Mouse (Mus musculus): ENCODE results near the gene Mpv17l2.

Gene Mpv17l2

DNA sequence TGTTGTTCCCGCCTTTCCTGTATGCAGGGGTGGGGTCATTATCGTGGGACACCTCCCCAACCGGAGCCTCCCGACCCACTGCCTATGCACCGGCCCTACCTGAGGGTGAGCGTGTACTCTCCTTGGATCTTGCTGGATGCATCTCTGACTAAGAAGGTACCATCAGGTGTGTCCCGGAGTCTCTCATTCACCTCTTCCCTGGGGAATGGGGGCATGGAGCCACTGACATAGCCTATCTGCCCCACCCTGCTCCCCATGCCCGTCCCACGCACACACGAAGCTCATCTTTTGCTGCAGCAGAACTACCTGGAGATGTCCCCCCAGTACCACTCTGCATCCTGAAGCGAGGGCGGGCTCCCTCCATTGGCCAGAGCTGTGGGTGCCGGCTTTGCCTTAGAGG, 10.0 kb upstream of the Mpv17l2 start:
- in situ Hi-C loops (cut with MboI; ENCODE audit: low pct_unique_long_range_greater_than_20kb in 1 of 2, low sequenced_read_pairs in 2 of 2, unreplicated experiment in 1 of 2): no loop called here

DNA sequence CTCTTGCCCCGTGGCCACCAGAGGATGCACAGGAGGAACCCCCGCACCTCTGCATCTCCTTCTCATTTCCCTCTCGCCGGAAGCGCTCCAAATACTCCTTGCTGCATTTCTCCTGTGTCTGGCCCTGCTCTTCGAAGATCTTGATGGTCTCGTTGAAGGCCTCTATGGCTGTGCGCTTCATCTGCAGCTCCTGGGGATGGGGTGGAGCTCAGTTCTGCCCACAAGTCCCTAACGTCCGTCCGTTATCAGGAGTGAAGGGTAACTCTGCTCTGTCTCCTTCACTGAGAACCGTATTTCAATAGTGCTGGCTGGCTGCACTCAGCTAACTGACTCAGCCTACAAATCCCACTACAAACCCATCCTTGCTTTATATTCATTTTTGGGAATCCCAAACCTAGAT, 9.1 kb upstream of the Mpv17l2 start:
- in situ Hi-C loops (cut with MboI; ENCODE audit: low pct_unique_long_range_greater_than_20kb in 1 of 2, low sequenced_read_pairs in 2 of 2, unreplicated experiment in 1 of 2): no loop called here

DNA sequence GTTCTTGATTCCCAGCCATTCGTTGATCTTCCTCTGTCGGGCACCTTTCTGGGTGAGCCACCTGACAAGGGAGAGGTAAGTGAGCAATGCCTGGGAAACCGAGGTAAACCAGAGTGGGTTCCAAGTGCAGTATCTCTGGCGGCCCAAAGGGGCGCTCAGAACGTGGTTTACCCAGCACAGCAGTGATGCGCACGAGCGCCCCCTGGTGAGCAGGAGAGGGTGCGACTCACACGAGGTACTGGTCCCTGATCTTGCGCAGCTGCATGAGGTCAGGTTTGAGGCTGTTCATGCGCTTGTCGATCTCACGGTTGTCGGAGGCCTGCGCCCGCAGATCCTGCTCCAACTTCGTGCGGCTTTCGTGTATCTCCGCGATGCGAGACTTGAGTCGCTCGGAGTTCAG, 8.6 kb upstream of the Mpv17l2 start:
- in situ Hi-C loops (cut with MboI; ENCODE audit: low pct_unique_long_range_greater_than_20kb in 1 of 2, low sequenced_read_pairs in 2 of 2, unreplicated experiment in 1 of 2): no loop called here

DNA sequence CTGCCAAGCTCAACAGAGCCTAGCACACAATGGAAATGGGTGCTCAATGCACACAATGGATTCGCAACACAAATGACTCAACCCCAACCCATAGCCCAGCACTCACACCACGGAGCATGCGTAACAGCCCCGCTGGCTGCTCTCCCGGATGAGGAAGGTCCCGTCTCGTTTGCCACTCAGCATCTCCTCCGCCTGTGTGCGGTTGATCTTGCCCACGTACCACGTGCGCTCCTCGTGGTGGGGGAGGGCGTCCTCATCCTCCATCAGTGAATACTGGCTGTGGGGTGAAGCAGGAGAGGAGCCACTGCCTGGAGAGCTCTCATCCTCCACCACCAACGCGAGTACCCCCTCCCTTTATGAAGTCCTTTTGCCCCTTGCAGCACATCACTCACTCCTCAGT, 8.2 kb upstream of the Mpv17l2 start:
- in situ Hi-C loops (cut with MboI; ENCODE audit: low pct_unique_long_range_greater_than_20kb in 1 of 2, low sequenced_read_pairs in 2 of 2, unreplicated experiment in 1 of 2): no loop called here

DNA sequence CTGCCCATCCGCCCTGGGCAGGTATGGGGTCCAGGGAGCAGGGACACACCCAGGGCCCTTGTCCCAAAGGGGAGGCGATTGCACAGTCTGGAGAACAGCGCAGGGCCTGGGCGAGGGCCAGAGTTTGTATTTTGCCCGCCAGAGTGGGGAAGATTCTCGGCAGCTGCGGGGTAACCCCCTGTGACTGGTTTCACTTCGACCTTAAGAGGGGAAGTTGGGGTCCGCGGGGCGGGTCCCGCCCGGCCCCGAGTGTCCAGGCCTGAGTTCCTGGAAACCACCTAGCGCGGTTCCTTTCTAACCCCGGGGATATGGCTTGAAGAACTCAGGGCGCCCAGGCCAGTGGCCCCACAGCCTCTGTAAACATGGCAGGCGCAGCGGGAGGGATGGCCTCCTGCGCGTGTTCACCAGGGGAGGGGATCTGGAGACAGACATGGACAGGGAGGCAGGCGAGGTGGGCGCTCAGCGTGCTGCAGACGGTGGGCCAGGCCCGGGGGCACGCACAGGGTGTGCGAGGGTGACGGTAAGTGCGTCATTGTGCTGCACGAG, 7.6 kb upstream of the Mpv17l2 start:
- in situ Hi-C loops (cut with MboI; ENCODE audit: low pct_unique_long_range_greater_than_20kb in 1 of 2, low sequenced_read_pairs in 2 of 2, unreplicated experiment in 1 of 2): no loop called here

DNA sequence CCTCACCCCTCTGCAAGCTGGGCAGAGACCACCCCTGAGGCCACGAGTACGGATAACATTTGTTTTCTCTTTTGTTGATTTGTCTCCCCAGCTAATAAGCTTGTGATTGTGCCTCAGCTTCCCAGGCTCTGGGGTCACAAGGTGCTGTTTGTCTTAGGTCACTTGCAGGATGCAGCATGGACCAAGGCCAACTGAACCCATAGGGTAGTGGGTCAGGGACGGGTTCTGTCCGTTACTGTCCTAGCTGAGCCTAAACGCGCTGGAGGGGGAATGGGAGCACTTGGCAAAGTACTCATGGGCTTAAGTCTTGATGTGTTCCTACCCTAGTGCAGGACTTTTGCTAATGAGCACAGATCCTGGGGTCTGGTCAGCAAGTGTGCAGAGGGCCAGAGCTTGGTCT, 6.8 kb upstream of the Mpv17l2 start:
- in situ Hi-C loops (cut with MboI; ENCODE audit: low pct_unique_long_range_greater_than_20kb in 1 of 2, low sequenced_read_pairs in 2 of 2, unreplicated experiment in 1 of 2): no loop called here

DNA sequence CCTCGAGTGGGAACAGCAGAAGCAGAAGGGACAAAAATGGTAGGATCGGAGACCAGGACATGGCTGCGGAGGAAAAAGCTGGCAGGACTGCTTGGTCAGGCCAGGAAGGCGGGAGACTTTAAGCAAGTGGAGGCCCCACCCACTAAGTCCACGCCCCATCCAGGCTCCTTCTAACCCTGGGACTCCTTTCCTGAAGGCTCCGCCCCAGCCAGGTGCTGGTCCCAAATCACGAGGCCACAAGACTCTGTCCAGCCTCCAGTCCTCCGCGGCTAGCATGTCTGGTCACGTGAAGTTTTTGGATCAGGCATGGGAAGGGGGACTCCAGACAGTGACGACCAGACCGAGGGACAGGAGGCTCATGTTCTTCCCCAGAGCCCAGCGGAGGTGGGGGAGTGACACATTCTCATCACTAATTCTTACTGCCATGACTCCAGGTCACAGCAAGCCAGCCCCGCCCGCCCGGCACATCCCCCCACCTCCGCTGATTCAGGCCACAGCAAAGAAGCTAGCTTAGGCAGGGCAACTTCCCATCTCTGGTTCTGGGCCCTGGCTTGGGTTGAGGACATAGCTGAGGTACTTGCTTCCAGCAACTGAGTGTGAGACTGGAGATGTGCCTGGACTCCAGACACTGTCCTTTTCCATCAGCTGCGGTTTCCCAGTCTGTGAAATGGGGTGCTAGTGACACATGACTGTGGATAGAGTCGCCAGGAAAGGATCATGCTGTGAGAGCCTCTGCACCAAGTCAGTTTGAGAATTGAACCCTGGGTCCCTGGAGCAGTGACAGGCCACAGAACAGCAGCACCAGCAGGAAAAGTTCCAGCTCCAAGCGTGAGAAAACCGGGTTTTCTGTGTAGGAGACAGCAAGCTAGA, 6.1 kb upstream of the Mpv17l2 start:
- in situ Hi-C loops (cut with MboI; ENCODE audit: low pct_unique_long_range_greater_than_20kb in 1 of 2, low sequenced_read_pairs in 2 of 2, unreplicated experiment in 1 of 2): no loop called here

DNA sequence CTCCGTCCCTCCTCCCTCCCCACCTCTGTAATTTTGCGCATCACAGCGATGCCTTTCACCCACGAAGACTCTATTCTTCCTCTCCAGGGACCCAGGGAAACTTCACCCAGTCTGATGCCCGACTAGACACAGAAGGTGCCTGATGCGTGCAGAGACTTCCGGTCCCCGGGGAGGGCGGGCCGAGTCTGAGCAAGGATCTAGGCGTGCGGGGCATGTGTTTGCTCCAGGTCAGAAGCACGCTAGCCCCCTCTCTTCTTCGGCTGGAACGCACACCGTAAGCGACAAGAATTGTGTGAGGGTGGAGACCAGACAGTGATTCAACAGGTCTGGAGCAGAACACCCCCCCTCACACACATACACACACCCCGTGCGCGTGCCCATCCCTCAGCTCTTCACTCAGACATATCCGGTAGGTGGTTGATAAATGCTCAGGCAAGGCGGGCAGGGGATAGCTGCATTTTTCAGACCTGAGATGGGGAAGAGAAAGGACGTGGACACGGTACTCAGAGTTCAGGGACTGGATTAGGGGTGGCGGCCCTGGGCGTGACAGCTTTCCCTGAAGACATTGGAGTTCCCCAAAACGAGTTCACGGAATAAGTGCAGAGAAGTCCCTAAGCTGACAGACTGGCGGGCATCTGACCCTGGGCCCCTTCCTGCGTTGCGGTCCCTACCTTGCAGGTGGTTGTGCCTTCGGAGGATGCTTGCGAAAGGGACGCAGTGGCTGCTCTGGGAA, 5.3 kb upstream of the Mpv17l2 start:
- in situ Hi-C loops (cut with MboI; ENCODE audit: low pct_unique_long_range_greater_than_20kb in 1 of 2, low sequenced_read_pairs in 2 of 2, unreplicated experiment in 1 of 2): no loop called here

DNA sequence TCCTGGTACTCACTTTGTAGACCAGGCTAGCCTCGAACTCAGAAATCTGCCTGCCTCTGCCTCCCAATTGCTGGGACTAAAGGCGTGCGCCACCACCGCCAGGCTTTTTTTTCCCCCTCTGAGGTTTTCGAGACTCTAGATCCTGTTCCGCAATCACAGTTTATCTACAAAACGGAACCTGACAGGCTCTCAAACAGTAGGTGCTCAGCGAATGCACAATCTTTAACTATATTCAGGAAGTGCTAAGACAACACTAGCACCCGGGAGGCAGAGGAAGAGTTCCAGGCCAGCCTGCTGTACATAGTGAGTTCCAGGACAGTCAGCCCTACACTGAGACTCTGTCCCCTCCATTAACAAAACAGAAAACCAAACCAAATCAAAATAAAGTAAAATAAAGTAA, 4.6 kb upstream of the Mpv17l2 start:
- in situ Hi-C loops (cut with MboI; ENCODE audit: low pct_unique_long_range_greater_than_20kb in 1 of 2, low sequenced_read_pairs in 2 of 2, unreplicated experiment in 1 of 2): no loop called here

DNA sequence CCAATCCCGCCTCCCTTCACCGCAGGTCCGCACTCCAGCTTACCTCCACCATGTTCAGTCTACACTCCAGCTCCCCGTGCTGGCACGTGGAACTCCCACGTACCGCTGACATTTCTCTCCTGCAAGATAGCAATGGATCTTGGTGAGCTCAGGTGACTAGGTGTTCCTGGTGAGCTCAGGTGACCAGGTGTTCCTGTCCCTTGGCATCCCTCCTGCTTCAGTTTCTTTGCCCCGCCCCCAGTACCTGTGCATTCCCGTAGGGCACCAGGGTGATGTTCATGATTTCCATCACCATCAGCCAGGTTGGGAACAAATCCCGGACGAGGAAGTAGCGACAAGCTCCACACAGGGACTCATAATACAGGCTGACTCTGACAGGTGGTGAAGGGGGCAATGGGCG, 3.9 kb upstream of the Mpv17l2 start:
- in situ Hi-C loops (cut with MboI; ENCODE audit: low pct_unique_long_range_greater_than_20kb in 1 of 2, low sequenced_read_pairs in 2 of 2, unreplicated experiment in 1 of 2): loop anchor here in 1 of 2 experiments (5.0 kb wide), 1 partner anchor 47 kb away; the partner anchor contains the start of gene Gm3336

DNA sequence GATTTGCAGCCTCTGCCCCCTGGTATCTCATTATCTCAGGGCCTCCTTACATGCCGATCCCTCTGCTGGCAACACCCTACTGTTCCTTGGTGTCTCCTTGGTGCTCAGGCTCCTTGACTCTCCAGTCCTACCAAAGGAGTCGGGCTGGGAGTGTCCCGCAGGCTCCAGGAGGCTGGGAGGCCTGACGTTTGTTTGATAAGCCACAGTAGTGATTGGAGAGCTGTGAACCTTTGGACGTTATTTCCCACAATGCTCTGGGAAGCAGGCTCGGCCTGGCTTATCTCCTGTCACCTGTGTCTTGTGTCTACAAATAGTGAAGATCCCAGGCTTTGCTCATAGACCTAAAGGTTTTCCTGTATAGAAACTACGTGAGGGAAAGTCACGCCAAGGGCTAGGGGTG, 3.3 kb upstream of the Mpv17l2 start:
- in situ Hi-C loops (cut with MboI; ENCODE audit: low pct_unique_long_range_greater_than_20kb in 1 of 2, low sequenced_read_pairs in 2 of 2, unreplicated experiment in 1 of 2): loop anchor here in 1 of 2 experiments (5.0 kb wide), 1 partner anchor 47 kb away; the partner anchor contains the start of gene Gm3336

DNA sequence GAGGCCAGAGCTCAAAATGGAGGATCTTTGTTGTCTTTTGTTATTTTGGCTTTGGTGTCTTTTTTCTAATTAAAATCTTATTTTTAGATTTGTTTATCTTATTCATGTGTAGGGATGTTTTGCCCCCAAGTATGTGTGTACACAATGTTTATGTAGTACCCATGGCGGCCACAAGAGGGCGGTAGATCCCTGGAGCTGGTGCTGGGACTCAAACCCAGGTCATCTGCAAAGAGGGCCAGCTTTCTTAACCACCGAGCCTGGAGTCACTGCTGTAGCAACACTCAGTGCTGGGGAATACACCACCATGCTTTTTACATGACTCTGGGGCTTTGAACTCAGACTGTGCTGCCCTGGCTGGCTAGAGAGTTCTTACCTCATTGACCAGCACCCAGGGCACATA, 2.6 kb upstream of the Mpv17l2 start:
- in situ Hi-C loops (cut with MboI; ENCODE audit: low pct_unique_long_range_greater_than_20kb in 1 of 2, low sequenced_read_pairs in 2 of 2, unreplicated experiment in 1 of 2): loop anchor here in 1 of 2 experiments (5.0 kb wide), 1 partner anchor 46 kb away; the partner anchor contains the start of gene Gm3336

DNA sequence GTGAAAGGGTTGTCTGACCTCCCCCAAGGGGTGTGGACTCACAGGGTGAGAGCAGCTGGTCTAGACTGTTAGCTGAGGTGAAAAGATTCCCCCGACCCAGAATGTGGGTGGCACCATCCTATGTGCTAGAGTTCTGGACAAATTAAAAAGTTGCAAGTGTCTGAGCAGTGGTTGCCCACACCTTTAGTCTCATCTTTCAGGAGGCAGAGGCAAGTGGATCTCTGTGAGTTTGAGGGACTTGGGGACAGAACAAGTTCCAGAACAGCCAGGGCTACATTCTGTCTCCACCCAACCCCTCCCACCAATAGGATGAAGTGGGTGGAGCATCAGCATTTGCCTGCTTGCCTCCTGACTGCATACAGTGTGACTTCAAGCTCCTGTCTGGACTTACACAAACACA, 1.4 kb upstream of the Mpv17l2 start:
- in situ Hi-C loops (cut with MboI; ENCODE audit: low pct_unique_long_range_greater_than_20kb in 1 of 2, low sequenced_read_pairs in 2 of 2, unreplicated experiment in 1 of 2): loop anchor here in 1 of 2 experiments (5.0 kb wide), 1 partner anchor 45 kb away; the partner anchor contains the start of gene Gm3336

DNA sequence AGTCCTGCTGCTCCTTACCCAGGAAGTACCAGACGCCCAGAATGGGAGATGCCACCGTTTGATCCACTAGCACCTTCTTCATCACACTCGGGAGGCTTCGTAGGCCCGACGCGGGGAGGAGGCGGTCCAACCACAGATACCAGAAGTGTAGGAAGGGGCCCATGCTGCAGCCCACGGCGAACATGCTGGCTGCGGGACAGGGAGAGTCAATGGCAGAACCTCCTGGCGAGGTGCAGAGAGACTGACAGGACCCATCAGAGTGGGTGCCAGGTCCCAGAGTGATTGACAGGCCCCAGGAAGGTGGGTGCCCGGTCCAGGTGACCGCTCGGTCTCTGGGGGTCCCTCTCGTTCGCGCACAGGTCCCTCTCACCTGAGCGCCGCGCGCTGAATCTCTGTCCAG, 396 bp downstream of the Mpv17l2 start:
- in situ Hi-C loops (cut with MboI; ENCODE audit: low pct_unique_long_range_greater_than_20kb in 1 of 2, low sequenced_read_pairs in 2 of 2, unreplicated experiment in 1 of 2): loop anchor here in 1 of 2 experiments (5.0 kb wide), 1 partner anchor 43 kb away; the partner anchor contains the start of gene Gm3336

DNA sequence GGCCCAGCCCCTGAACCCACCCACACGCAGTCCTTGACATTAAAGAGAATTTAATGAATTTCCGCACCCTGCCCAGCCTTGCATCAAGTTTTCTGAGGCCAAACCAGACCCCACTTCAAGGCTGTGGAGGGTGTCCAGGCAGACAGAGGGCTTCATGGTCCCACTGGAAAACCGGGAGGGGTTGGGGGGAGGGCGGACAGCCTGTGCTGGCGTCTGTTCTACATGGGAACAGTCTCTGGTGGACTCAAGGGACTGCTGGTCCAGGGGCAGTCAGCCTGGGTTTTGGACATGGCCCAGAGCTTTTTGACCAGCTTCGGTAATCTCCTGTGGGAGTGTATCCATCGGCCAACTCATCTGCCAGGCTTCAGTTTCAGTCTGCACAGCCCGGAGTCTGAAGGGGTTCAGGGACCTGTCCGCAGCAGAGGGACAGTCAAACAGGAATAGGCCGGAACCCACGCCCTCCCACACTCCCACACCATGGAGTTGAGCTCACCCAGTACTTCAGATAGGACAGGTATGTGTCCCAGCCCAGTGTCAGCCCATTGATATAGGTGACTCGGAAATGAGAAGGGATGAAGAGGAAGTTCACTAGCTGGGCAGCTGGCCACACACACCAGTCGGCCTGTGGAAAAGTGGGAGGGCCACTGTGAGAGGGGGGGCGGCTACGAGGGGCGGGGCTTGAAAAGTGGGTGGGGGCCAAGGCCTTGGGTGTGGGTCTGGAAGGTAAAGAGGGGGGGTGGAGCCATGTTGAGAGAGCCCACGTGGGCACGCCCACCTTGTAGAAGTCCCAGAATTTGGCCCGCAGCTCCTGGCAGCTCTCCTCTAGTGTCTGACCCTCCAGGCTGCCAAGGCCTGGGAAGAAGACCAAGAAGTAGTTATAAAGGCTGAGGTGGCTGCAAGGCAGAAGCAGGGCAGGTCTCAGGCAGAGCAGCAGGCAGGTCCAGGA, 1.9 kb downstream of the Mpv17l2 start:
- in situ Hi-C loops (cut with MboI; ENCODE audit: low pct_unique_long_range_greater_than_20kb in 1 of 2, low sequenced_read_pairs in 2 of 2, unreplicated experiment in 1 of 2): no loop called here

DNA sequence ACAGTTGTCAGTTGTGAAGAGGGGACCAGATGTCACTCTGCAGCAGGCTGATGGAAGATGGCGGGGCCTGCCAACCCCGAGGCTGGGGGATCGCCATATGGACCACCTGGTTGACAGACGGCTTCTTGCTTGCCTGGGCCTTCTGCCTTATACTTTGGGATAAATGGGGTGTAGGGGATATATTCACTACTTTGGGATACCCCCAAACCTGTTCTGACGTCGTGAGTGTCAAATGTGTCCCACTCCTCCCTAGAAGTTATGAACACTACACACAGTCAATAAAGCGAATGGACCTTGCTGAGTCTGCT, 2.5 kb downstream of the Mpv17l2 start:
- in situ Hi-C loops (cut with MboI; ENCODE audit: low pct_unique_long_range_greater_than_20kb in 1 of 2, low sequenced_read_pairs in 2 of 2, unreplicated experiment in 1 of 2): no loop called here

DNA sequence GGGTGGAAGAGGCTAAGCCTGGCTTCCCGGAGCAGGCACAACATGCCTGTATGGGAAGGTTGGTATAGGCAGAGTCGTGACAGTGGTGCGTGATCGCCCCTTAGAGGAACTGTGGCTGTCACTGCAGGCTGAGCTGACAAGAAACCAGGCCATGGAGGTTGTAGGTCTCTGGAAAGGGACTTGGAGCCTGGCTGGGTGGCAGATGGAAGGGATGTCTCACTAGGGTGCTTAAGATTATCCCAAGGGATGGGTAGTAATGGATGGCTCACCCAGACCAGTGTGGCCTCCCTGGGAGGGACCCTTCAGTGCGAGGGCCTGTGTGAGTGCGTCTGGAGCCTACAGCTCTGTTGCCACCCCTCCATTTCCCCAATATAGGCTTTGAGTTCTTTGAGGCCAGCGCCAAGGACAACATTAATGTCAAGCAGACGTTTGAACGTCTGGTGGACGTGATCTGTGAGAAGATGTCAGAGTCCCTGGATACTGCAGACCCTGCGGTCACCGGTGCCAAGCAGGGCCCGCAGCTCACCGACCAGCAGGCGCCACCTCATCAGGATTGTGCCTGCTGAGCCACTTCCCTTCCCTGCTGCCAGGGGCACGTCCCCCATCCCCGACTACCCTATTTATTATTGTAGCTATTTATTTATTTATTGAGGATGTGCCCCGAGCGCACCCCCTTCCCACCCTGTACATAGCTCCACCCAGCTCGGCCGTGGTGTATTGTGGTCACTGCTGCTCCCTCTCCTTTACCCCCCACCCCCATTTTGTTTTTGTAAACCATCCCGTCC, 3.0 kb downstream of the Mpv17l2 start:
- in situ Hi-C loops (cut with MboI; ENCODE audit: low pct_unique_long_range_greater_than_20kb in 1 of 2, low sequenced_read_pairs in 2 of 2, unreplicated experiment in 1 of 2): no loop called here
